Mouse (Mus musculus) lung, postnatal 0 days (tissue): ENCODE data around the gene Trim31.

Experiments used
- CTCF ChIP-seq: IDR thresholded peaks from 2 replicates; pipeline ENCODE4 v1.5.1; 2016; ENCODE audit warnings: antibody characterized with exemption, mild to moderate bottlenecking
- EP300 ChIP-seq: IDR thresholded peaks from 2 replicates; pipeline ENCODE4 v1.6.1; 2016; ENCODE audit warnings: antibody characterized with exemption, mild to moderate bottlenecking, control low read depth

DNA sequence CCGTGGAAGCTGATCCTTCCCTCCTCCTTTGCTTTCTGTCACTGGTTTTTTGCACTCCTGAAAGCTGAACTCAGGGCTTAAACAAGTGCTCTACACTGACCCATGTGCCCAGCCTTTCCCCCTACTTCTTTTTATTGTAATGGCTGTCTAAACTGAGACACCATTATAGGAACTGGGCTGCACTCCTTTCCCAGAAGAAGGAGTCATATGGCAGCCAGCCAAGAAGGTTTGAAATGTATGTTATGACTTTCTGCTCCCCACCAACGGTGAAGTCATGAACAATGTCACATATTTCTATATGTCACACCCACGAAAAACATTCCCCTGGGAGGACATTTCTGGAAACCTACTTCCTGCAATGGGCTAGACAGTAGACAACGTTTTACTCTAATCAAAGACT, 23.3 kb upstream of the Trim31 start:
- TF ChIP-seq EP300 (no peak), CTCF (no peak)
